Mouse (Mus musculus) intestine, embryonic 14.5 days (tissue): ENCODE results near the gene Tnk2. TPM values are rescaled to one million over a fixed set of nuclear protein-coding genes. Genes with fewer than 3 reads are reported as not detected.

Experiments
- ATAC-seq: fragments of 200-750 bp; cut with Nextera tagmentation; replicated peaks from 2 replicates; pipeline ENCODE4 v1.8.0; 2017; ENCODE audit warnings: low read depth, moderate number of reproducible peaks, moderate TSS enrichment, moderate library complexity; ENCODE audit not compliant: low FRiP score, low TSS enrichment
- DNase-seq: peaks from one replicate; pipeline ENCODE4 v3.0.0-alpha.2; 2018; ENCODE audit warnings: low spot score
- H3K27ac ChIP-seq: fragments of 300-500 bp; sonication (generic); 2 replicates; pipeline ENCODE4 v1.5.1; 2014; ENCODE audit warnings: low read depth, mild to moderate bottlenecking, control low read depth
- H3K27me3 ChIP-seq: fragments of 300-500 bp; sonication (generic); replicated peaks from 2 replicates; pipeline ENCODE4 v1.6.1; 2014; ENCODE audit warnings: low read length, control low read depth; ENCODE audit not compliant: control insufficient read depth, insufficient read depth
- H3K36me3 ChIP-seq: fragments of 300-500 bp; sonication (generic); 2 replicates; pipeline ENCODE4 v1.6.1; 2014; ENCODE audit warnings: low read length, control low read depth; ENCODE audit not compliant: control insufficient read depth, insufficient read depth
- H3K4me1 ChIP-seq: fragments of 300-500 bp; sonication (generic); replicated peaks from 2 replicates; pipeline ENCODE4 v1.6.1; 2014; ENCODE audit warnings: low read length, control low read depth, mixed read lengths; ENCODE audit not compliant: control insufficient read depth, insufficient read depth
- H3K4me2 ChIP-seq: fragments of 300-500 bp; sonication (generic); 2 replicates; pipeline ENCODE4 v1.6.1; 2014; ENCODE audit warnings: low read length
- H3K4me3 ChIP-seq: fragments of 300-500 bp; sonication (generic); 2 replicates; pipeline ENCODE4 v1.5.1; 2014; ENCODE audit warnings: low read depth, low read length, control low read depth, mixed read lengths
- H3K9ac ChIP-seq: fragments of 300-500 bp; sonication (generic); 2 replicates; pipeline ENCODE4 v1.6.1; 2014; ENCODE audit warnings: mild to moderate bottlenecking, low read length
- H3K9me3 ChIP-seq: fragments of 300-500 bp; sonication (generic); 2 replicates; pipeline ENCODE4 v1.6.1; 2016; ENCODE audit warnings: low read length, control low read depth; ENCODE audit not compliant: control insufficient read depth
- WGBS: fragments of 180-500 bp; shearing (Covaris S2); extraction: QIAGEN DNeasy Blood & Tissue Kit; methylation state at CpG from one replicate; pipeline ENCODE4 v1.1.7; 2014; 5-methylcytosine and 5-hydroxymethylcytosine counted together
- polyA plus RNA-seq: library from polyadenylated mRNA; unstranded; fragments of >200 nt; fragmentation: Nextera tagmentation; extraction: Ambion mirVana; gene quantifications from 2 replicates; pipeline ENCODE4 v1.2.1, GENCODE M21; 2014

Gene Tnk2
- polyA plus RNA-seq, 1 experiment from 2014 or later = 13.0 TPM

DNA sequence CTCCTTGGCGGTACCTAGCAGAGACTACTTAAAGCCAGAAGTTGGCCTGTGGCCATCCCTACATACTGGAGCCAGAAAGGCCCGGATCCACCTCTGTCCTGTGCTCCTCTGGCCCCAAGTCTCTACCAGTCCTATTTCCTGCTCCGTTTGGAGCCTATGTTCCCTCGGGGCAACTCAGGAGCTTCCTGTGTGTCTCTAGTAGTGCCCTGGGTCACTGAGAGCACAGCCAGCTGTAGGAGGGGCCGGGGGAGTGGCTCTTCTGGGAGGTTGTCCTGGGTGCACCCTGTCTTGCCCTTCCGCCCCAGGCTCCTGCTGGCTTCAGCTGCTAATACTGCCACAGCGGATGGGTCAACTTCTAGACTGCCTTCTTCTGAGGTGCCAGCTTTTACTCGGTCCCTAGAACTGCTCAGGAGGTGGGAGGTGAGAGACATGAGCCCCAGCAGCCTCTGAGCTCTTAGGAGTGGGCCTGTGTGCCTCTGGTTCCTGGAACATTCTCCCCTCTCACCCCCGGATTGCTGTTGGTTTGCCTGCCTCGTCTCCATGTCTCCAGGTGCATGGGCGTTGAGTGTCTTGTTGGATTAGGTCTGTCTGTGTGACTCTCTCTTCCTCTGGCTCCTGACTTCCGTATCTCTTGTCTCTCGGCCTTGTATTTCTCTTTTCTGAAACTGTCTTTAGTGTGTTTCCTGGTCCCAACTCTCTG is 29.3 kb downstream of the Tnk2 start:
- Histone ChIP-seq H3K9me3 (no peaks in the 10 kb centered on the region), H3K36me3 (peaks cover 87% of the 10 kb centered on the region), H3K9ac (no peak overlapping the region), H3K27ac (no peak overlapping the region), H3K4me3 (no peak overlapping the region), H3K27me3 (no peaks in the 10 kb centered on the region), H3K4me1 (0 out of 2 replicates have a peak, but pooled peaks cover 4% of the 10 kb centered on the region), H3K4me2 (no peak overlapping the region)
- DNase-seq (no peak), ATAC-seq (no peak)
- WGBS = 76% methylated on average over 13 of the region's 13 CpGs

DNA sequence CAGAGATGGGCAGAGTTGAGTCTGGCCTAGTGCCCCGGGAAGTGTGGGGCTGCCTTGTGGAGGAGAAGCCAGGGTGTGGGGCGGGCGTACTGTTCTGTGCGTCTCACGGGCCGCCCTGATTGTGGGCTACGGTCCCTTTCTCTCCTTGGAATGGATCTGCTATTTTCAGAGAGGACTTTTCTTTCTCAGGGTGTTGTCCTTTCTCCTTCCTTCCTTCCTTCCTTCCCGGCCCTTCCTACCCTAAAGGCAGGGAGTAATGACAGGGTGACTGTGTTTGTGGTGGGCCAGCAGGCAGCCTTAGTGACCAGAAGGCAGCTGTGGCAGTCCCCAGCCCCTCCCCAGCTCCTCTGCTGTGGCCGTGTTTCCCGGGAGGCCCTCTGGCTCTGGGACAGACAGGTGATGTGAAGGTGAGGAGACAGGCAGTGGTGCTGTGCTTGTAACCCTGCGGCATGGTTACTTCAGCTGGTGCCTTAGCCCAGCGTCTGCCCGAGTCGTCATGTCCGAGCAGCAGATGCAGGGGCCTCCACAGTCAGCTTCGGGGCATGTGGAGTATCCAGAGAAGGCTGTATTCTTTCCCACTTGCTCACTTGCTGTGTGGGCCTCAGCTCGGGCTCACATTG is 30.6 kb downstream of the Tnk2 start:
- no peak overlapping the region for H3K4me2 ChIP-seq
- H3K27ac ChIP-seq = no peak overlapping the region
- no peak overlapping the region for H3K4me3 ChIP-seq
- ATAC-seq = no peak
- H3K9ac ChIP-seq = no peak overlapping the region
- DNase-seq = no peak
- WGBS = 89% methylated on average over 17 of the region's 17 CpGs
- H3K4me1 ChIP-seq = 0 out of 2 replicates have a peak, but pooled peaks cover 4% of the 10 kb centered on the region
- H3K36me3 ChIP-seq = peaks cover 85% of the 10 kb centered on the region
- H3K9me3 ChIP-seq = no peaks in the 10 kb centered on the region
- no peaks in the 10 kb centered on the region for H3K27me3 ChIP-seq

DNA sequence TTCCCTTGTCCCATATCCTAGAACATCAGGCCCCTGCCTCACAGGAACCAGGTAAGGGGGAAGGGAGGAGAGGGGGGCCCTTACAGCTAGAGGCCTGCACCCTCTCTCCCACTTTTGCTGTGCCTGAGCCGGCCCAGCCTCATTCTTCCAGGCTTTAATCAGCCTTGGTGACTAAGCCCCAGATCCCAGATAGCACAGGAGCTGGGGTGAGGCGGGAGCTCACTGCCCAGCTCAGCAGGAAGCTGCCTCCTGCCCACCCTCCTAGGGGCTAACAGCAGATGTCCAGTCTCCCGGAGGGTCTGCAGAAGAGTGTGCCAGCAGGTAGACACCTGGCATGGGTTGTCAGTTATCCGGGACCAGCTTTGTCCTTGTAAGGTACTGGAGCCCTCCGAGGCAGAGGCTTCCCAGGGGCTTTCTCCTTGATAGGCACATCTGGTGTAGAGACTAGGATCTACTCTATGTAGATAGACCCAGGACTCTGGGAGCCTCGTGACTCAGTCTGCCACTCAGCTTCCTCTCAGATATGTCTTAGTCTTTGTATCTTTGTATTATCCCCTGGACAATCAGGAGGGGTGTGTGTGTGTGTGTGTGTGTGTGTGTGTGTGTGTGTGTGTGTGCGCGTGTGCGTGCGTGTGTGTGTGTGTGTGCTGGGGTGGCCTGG is 33.5 kb downstream of the Tnk2 start:
- no peak; the same call in 1 of the 2 replicates for ATAC-seq
- H3K36me3 ChIP-seq = peaks cover 79% of the 10 kb centered on the region
- H3K4me3 ChIP-seq = no peak overlapping the region
- H3K27me3 ChIP-seq = no peaks in the 10 kb centered on the region
- H3K27ac ChIP-seq = no peak overlapping the region
- H3K4me1 ChIP-seq = 0 out of 2 replicates have a peak, but pooled peaks cover 4% of the 10 kb centered on the region
- H3K9ac ChIP-seq = no peak overlapping the region
- no peak overlapping the region for H3K4me2 ChIP-seq
- WGBS = 85% methylated on average over 10 of the region's 10 CpGs
- no peak for DNase-seq
- no peaks in the 10 kb centered on the region for H3K9me3 ChIP-seq

DNA sequence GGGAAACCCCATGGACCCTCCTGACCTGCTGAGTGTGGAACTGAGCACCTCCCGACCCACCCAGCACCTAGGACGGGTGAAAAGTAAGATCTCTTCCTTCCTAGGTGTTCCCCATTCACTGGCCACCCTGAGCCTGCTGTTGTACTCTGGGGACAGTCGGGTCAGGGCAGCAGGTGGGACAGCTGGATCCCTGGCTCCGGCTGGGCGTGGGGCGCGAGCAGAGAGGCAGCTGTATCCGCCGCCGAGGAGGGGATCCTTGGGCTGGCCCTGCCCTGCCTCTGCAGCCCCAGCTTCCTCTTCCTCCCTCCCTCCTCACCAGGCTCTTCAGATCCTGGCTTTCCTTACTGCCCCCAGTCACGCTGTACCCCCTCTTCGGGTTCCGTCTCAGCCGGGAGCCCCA is 34.2 kb downstream of the Tnk2 start:
- H3K4me3 ChIP-seq = no peak overlapping the region
- H3K9ac ChIP-seq = no peak overlapping the region
- no peaks in the 10 kb centered on the region for H3K27me3 ChIP-seq
- ATAC-seq = no peak; the same call in 1 of the 2 replicates
- H3K4me2 ChIP-seq = no peak overlapping the region
- H3K36me3 ChIP-seq = peaks cover 75% of the 10 kb centered on the region
- no peaks in the 10 kb centered on the region for H3K9me3 ChIP-seq
- no peak overlapping the region for H3K27ac ChIP-seq
- H3K4me1 ChIP-seq = no peaks in the 10 kb centered on the region
- 81% methylated on average over 14 of the region's 14 CpGs for WGBS
- no peak for DNase-seq

DNA sequence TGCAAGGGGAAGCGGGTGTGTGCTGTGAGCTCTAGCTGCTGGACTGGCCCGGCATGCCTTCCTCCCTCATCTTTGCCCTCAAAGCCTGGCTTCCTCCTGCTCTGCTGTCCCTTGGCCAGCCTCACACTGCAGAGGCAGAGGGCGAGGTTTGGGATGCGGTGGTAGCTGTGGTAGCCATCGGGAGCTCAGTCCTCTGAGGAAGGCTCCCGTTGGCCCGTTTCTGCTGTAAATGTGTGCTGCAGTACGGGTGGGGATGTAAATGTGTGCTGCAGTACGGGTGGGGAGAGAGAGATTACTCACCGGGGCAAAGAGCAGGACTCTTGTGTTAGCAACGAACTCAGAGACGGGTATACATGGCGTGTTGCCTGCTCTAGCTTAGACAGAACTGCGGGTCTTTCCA is 35.1 kb downstream of the Tnk2 start:
- Histone ChIP-seq H3K27ac (no peak overlapping the region), H3K9ac (no peak overlapping the region), H3K4me2 (no peak overlapping the region), H3K36me3 (peaks cover 74% of the 10 kb centered on the region), H3K9me3 (no peaks in the 10 kb centered on the region), H3K4me1 (no peaks in the 10 kb centered on the region), H3K27me3 (no peaks in the 10 kb centered on the region), H3K4me3 (no peak overlapping the region)
- 76% methylated on average over 14 of the region's 14 CpGs for WGBS
- DNase-seq = no peak
- no peak for ATAC-seq

DNA sequence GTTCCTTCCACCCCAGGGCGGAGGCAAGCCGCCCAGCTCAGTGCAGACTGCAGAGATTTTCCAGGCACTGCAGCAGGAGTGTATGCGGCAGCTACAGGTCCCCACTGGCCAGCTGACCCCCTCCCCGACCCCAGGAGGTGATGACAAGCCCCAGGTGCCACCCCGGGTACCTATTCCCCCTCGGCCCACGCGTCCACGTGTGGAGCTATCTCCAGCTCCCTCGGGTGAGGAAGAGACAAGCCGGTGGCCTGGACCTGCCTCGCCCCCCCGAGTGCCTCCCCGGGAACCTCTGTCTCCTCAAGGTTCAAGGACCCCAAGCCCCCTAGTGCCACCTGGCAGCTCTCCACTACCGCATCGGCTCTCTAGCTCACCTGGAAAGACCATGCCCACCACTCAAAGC is 36.3 kb downstream of the Tnk2 start:
- Histone ChIP-seq H3K4me3 (no peak overlapping the region), H3K4me2 (no peak overlapping the region), H3K27ac (no peak overlapping the region), H3K9ac (no peak overlapping the region), H3K9me3 (no peaks in the 10 kb centered on the region), H3K27me3 (no peaks in the 10 kb centered on the region), H3K36me3 (peaks cover 62% of the 10 kb centered on the region), H3K4me1 (no peaks in the 10 kb centered on the region)
- 88% methylated on average over 16 of the region's 16 CpGs for WGBS
- DNase-seq (no peak), ATAC-seq (no peak)

DNA sequence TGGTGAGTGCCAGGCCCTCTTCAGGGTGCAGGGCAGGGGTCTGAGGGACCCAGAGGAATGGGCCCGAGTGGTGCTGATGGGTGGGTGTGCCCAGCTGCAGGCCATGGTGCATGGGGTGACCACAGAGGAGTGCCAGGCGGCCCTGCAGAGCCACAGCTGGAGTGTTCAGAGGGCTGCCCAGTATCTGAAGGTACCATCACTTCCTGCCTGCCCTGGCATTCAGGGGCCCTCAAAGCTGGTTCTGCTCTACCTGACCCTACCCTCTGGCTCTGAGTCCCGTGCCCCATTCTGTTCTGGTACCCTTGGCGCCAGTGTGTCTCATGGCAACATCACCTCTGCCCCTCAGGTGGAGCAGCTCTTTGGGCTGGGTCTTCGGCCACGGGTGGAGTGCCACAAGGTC is 37.1 kb downstream of the Tnk2 start:
- H3K4me2 ChIP-seq = no peak overlapping the region
- H3K9me3 ChIP-seq = no peaks in the 10 kb centered on the region
- H3K36me3 ChIP-seq = peaks cover 54% of the 10 kb centered on the region
- DNase-seq = no peak
- no peaks in the 10 kb centered on the region for H3K27me3 ChIP-seq
- H3K27ac ChIP-seq = no peak overlapping the region
- no peak for ATAC-seq
- H3K4me1 ChIP-seq = no peaks in the 10 kb centered on the region
- H3K9ac ChIP-seq = no peak overlapping the region
- 88% methylated on average over 6 of the region's 6 CpGs for WGBS
- H3K4me3 ChIP-seq = no peak overlapping the region

DNA sequence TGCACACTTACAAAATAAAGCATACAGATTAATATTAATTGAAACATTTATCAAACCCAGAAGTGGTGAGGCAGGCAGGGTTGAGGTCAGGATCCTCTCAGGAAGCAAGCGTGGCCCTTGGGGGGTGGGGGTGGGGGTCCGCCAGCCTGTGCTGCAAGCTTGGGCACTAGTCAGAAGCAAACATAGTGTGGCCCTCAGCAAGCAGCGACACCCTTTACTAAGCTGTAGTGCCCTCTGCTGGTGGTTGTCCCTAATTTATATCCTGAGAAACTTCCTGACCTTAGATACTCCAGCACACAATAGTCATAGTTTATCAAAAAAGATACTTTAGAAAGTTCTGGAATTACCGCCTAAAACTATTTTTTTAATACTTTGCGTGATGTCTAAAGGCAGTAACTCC is 38.5 kb downstream of the Tnk2 start:
- H3K9me3 ChIP-seq = no peaks in the 10 kb centered on the region
- no peak overlapping the region for H3K4me2 ChIP-seq
- H3K9ac ChIP-seq = no peak overlapping the region
- H3K4me1 ChIP-seq = no peaks in the 10 kb centered on the region
- peaks cover 40% of the 10 kb centered on the region for H3K36me3 ChIP-seq
- no peak overlapping the region for H3K27ac ChIP-seq
- no peak for ATAC-seq
- H3K4me3 ChIP-seq = no peak overlapping the region
- 31% methylated on average over 5 of the region's 5 CpGs for WGBS
- no peaks in the 10 kb centered on the region for H3K27me3 ChIP-seq
- peak; percentile 79 for DNase-seq
